Mouse (Mus musculus) myocyte (in vitro differentiated cells): ENCODE measurements around the gene Sobp.

ENCODE experiments used
- CEBPB ChIP-seq: IDR thresholded peaks from 2 replicates; pipeline ENCODE4 v1.6.1; 2011; ENCODE audit warnings: mild to moderate bottlenecking, moderate library complexity; ENCODE audit not compliant: poor library complexity, insufficient read depth, severe bottlenecking
- E2F4 ChIP-seq: IDR thresholded peaks from one replicate; pipeline ENCODE4 v1.6.1; 2011; ENCODE audit warnings: mild to moderate bottlenecking, control low read depth, moderate library complexity; ENCODE audit not compliant: insufficient read depth
- MAX ChIP-seq: IDR thresholded peaks from one replicate; pipeline ENCODE4 v1.6.1; 2011; ENCODE audit warnings: low read depth, mild to moderate bottlenecking, control low read depth
- MYOD1 ChIP-seq, 3 experiments: IDR thresholded peaks; one replicate each; pipeline ENCODE4 v1.6.1; 2011; ENCODE audit warnings: control low read depth in 2 of 3, low read depth in 2 of 3, mild to moderate bottlenecking in 2 of 3, moderate library complexity in 1 of 3; ENCODE audit not compliant: insufficient read length in 2 of 3, control insufficient read depth in 1 of 3
- MYOG ChIP-seq, 3 experiments: IDR thresholded peaks; one replicate each; pipeline ENCODE4 v1.6.1; 2011; ENCODE audit warnings: control low read depth in 2 of 3, low read depth in 2 of 3, mild to moderate bottlenecking in 2 of 3; ENCODE audit not compliant: insufficient read length in 2 of 3, control insufficient read depth in 1 of 3, insufficient read depth in 1 of 3
- POLR2A ChIP-seq: IDR thresholded peaks from one replicate; pipeline ENCODE4 v1.6.1; 2011; ENCODE audit warnings: low read depth, mild to moderate bottlenecking, control low read depth, moderate library complexity; ENCODE audit not compliant: insufficient read length
- POLR2AphosphoS2 ChIP-seq: IDR thresholded peaks from one replicate; pipeline ENCODE4 v1.6.1; 2011; ENCODE audit warnings: low read depth, control low read depth; ENCODE audit not compliant: insufficient read length
- SRF ChIP-seq: IDR thresholded peaks from one replicate; pipeline ENCODE4 v1.6.1; 2011; ENCODE audit warnings: low read depth; ENCODE audit not compliant: control insufficient read depth, insufficient read length
- TCF12 ChIP-seq: IDR thresholded peaks from one replicate; pipeline ENCODE4 v1.6.1; 2011; ENCODE audit warnings: mild to moderate bottlenecking, control low read depth; ENCODE audit not compliant: poor library complexity, insufficient read depth, severe bottlenecking
- TCF3 ChIP-seq: IDR thresholded peaks from one replicate; pipeline ENCODE4 v1.6.1; 2011; ENCODE audit warnings: low read depth, control low read depth; ENCODE audit not compliant: insufficient read length
- USF1 ChIP-seq: IDR thresholded peaks from one replicate; pipeline ENCODE4 v1.6.1; 2011; ENCODE audit warnings: low read depth, mild to moderate bottlenecking, control low read depth, moderate library complexity

DNA sequence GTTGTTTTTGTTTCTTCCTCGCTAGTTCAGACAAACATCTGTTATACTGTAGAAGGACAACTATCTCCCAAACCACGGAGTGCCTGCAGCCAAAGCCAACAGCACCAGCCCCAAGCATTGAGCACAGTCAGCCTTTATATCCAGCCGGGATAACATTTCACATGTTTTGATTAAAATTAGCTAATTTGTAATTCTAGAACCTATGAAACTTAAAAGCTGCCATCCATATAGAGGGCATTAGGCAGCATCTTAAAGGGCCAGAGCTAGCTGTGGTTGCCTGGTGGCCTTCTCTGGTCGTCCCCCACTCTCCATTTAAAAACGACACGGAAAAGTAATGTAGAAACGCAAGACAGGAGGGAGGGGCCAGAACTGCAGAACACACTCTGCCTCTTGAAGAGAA is 2.3 kb downstream of the Sobp start:
- TF ChIP-seq POLR2AphosphoS2 (no peak), USF1 (no peak), MYOD1 (IDR thresholded peaks at IDR 0.05; ENCODE audit: control insufficient read depth in 1 of 3, insufficient read length in 2 of 3, low read depth in 2 of 3) (no peak), POLR2A (no peak), MAX (no peak), SRF (no peak), TCF12 (no peak), TCF3 (no peak), CEBPB (no peak), MYOG (IDR thresholded peaks at IDR 0.05; ENCODE audit: control insufficient read depth in 1 of 3, insufficient read depth in 1 of 3, insufficient read length in 2 of 3, low read depth in 2 of 3) (no peak), E2F4 (no peak)
